Mouse (Mus musculus): ENCODE measurements around the gene Olfr1049.
"Not testable (repeated sequence)": the region's sequence is repeated elsewhere in the genome, so short reads cannot be mapped to it uniquely, and the experiment has no call there.

DNA sequence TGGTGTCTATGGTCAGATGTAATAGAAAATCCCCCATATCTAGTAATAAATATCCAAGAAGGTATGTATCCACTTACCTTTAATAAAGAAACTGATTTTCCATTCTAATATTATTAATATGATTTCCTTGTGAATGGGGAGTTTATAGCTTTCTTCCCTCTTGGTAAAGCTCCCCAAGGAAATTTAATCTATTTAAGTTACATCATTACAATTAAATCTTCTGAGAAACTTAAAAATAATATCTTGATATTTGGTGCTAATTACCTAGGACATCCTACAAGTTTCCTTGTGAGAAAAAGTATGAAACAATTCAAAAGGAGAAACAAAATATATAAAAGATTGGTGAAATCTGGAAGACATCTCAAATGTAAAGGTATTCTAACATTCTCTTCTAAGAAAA lies 20.9 kb upstream of the Olfr1049 start, which contains the start of gene Olfr1051:
- TF ChIP-seq CTCF (conservative IDR thresholded peaks at IDR 0.05 in 1 of 2, IDR thresholded peaks at IDR 0.05 in 1 of 2; ENCODE audit: low read depth in 2 of 2, low read length in 2 of 2); POLR2A (IDR thresholded peaks at IDR 0.05; ENCODE audit: low read depth, low read length); MYC (IDR thresholded peaks at IDR 0.05; ENCODE audit: low read depth, low read length); MAFK (IDR thresholded peaks at IDR 0.05; ENCODE audit: insufficient replicate concordance, low read length): not testable (repeated sequence)

Measured in CH12.LX (cell line).